Mouse (Mus musculus): ENCODE measurements around the gene Art3. TPM values are rescaled to one million over a fixed set of nuclear protein-coding genes. Genes with fewer than 3 reads are reported as not detected.
"Not testable (repeated sequence)": the region's sequence is repeated elsewhere in the genome, so short reads cannot be mapped to it uniquely, and the experiment has no call there.

Art3 gene
- polyA plus RNA-seq, 1 experiment = 18.0 TPM

GRCm38 (mm10) chr5:92332359-92332840 is 773 bp downstream of the Art3 start:
- DNase-seq (ENCODE audit: extremely low spot score in 1 of 2, low spot score in 1 of 2) = peak in 1 of 2 experiments; percentile 35

GRCm38 (mm10) chr5:92336743-92337142 is 5.1 kb downstream of the Art3 start:
- no peak for DNase-seq (ENCODE audit: extremely low spot score in 1 of 2, low spot score in 1 of 2)

GRCm38 (mm10) chr5:92340606-92341005 is 9.0 kb downstream of the Art3 start:
- no peak for DNase-seq (ENCODE audit: extremely low spot score in 1 of 2, low spot score in 1 of 2)

GRCm38 (mm10) chr5:92345006-92345405 is 13.4 kb downstream of the Art3 start:
- no peak for DNase-seq (ENCODE audit: extremely low spot score in 1 of 2, low spot score in 1 of 2)

- peak in 1 of 2 experiments; percentile 48 for DNase-seq (ENCODE audit: extremely low spot score in 1 of 2, low spot score in 1 of 2)
Measured at GRCm38 (mm10) chr5:92348794-92349413, 17.3 kb downstream of the Art3 start, which contains the start of gene Cxcl10. Gene Cxcl10 (minus strand): TSS chr5:92348889.

GRCm38 (mm10) chr5:92349731-92350130 is 18.1 kb downstream of the Art3 start:
- no peak for DNase-seq (ENCODE audit: extremely low spot score in 1 of 2, low spot score in 1 of 2)

- not testable (repeated sequence) for DNase-seq (ENCODE audit: extremely low spot score in 1 of 2, low spot score in 1 of 2)
Measured at GRCm38 (mm10) chr5:92352716-92353115, 21.1 kb downstream of the Art3 start.

GRCm38 (mm10) chr5:92353517-92353916 is 21.9 kb downstream of the Art3 start:
- DNase-seq (ENCODE audit: extremely low spot score in 1 of 2, low spot score in 1 of 2) = no peak

- DNase-seq (ENCODE audit: extremely low spot score in 1 of 2, low spot score in 1 of 2) = no peak
Measured at GRCm38 (mm10) chr5:92358033-92358432, 26.4 kb downstream of the Art3 start.

- DNase-seq (ENCODE audit: extremely low spot score in 1 of 2, low spot score in 1 of 2) = no peak
Measured at GRCm38 (mm10) chr5:92358767-92359455, 27.3 kb downstream of the Art3 start.

- DNase-seq (ENCODE audit: extremely low spot score in 1 of 2, low spot score in 1 of 2) = no peak
Measured at GRCm38 (mm10) chr5:92363179-92363578, 31.6 kb downstream of the Art3 start.

- no peak for DNase-seq (ENCODE audit: extremely low spot score in 1 of 2, low spot score in 1 of 2)
Measured at GRCm38 (mm10) chr5:92364011-92364410, 32.4 kb downstream of the Art3 start.

GRCm38 (mm10) chr5:92365146-92365705 is 33.6 kb downstream of the Art3 start:
- no peak for DNase-seq (ENCODE audit: extremely low spot score in 1 of 2, low spot score in 1 of 2)

- DNase-seq (ENCODE audit: extremely low spot score in 1 of 2, low spot score in 1 of 2) = no peak
Measured at GRCm38 (mm10) chr5:92366565-92366964, 34.9 kb downstream of the Art3 start.

GRCm38 (mm10) chr5:92368392-92368791 is 36.8 kb downstream of the Art3 start:
- DNase-seq (ENCODE audit: extremely low spot score in 1 of 2, low spot score in 1 of 2) = peak in 1 of 2 experiments; percentile 31

- DNase-seq (ENCODE audit: extremely low spot score in 1 of 2, low spot score in 1 of 2) = peak in 1 of 2 experiments; percentile 55
Measured at GRCm38 (mm10) chr5:92369151-92369994, 37.7 kb downstream of the Art3 start.

- DNase-seq (ENCODE audit: extremely low spot score in 1 of 2, low spot score in 1 of 2) = no peak
Measured at GRCm38 (mm10) chr5:92370392-92370791, 38.8 kb downstream of the Art3 start.

- no peak for DNase-seq (ENCODE audit: extremely low spot score in 1 of 2, low spot score in 1 of 2)
Measured at GRCm38 (mm10) chr5:92370891-92371290, 39.3 kb downstream of the Art3 start.

GRCm38 (mm10) chr5:92371361-92371976 is 39.8 kb downstream of the Art3 start:
- DNase-seq (ENCODE audit: extremely low spot score in 1 of 2, low spot score in 1 of 2) = no peak

GRCm38 (mm10) chr5:92372605-92373004 is 41.0 kb downstream of the Art3 start:
- no peak for DNase-seq (ENCODE audit: extremely low spot score in 1 of 2, low spot score in 1 of 2)

All from frontal cortex, adult 2 months (tissue).